Mouse (Mus musculus): ENCODE measurements around the gene Myh7b. TPM values are rescaled to one million over a fixed set of nuclear protein-coding genes. Genes with fewer than 3 reads are reported as not detected.

Gene Myh7b
- total and polyA plus RNA-seq, 3 experiments = 2.2 to 5.9 TPM; not detected in 1

- no peaks in the 10 kb centered on the region; the same call in 1 of the 2 replicates for H3K79me2 ChIP-seq (ENCODE audit: control insufficient read depth, insufficient read depth, low read length, poor library complexity)
- TF ChIP-seq ZMIZ1 (IDR thresholded peaks at IDR 0.05; ENCODE audit: low read depth, low read length) (no peak), RAD21 (IDR thresholded peaks at IDR 0.05; ENCODE audit: low read depth, low read length) (no peak), CTCF (IDR thresholded peaks at IDR 0.05 in 2 of 3, conservative IDR thresholded peaks at IDR 0.05 in 1 of 3; ENCODE audit: control insufficient read depth in 1 of 3, insufficient read depth in 1 of 3, low read depth in 2 of 3, low read length in 3 of 3, poor library complexity in 1 of 3, severe bottlenecking in 1 of 3) (no peak), TCF12 (IDR thresholded peaks at IDR 0.05; ENCODE audit: low read depth, low read length) (no peak)
- no peaks in the 10 kb centered on the region for H3K4me1 ChIP-seq (ENCODE audit: control insufficient read depth in 1 of 2, insufficient read depth in 2 of 2, low read length in 2 of 2)
- H3K9me3 ChIP-seq (replicated peaks; ENCODE audit: insufficient read depth, low read length) = no peaks in the 10 kb centered on the region
- H3K36me3 ChIP-seq (ENCODE audit: control insufficient read depth in 1 of 2, insufficient read depth in 2 of 2, low read length in 2 of 2) = no peaks in the 10 kb centered on the region; a peak in 1 of 4 replicates
- H3K27ac ChIP-seq (ENCODE audit: control insufficient read depth, low read depth, low read length) = no peak overlapping the region
- H3K27me3 ChIP-seq (ENCODE audit: control insufficient read depth in 1 of 2, insufficient read depth in 2 of 2, low read length in 2 of 2) = no peaks in the 10 kb centered on the region
- no peak overlapping the region for H3K4me3 ChIP-seq (ENCODE audit: control insufficient read depth in 1 of 2, insufficient read depth in 1 of 2, low read depth in 2 of 2, low read length in 2 of 2)
- H3K9ac ChIP-seq (ENCODE audit: control insufficient read depth, low read depth, low read length, poor library complexity, severe bottlenecking) = no peak overlapping the region
- no peak for DNase-seq (ENCODE audit: low read depth, low spot score)
Measured at GRCm38 (mm10) chr2:155630590-155631416, 19.8 kb downstream of the Myh7b start.

DNA sequence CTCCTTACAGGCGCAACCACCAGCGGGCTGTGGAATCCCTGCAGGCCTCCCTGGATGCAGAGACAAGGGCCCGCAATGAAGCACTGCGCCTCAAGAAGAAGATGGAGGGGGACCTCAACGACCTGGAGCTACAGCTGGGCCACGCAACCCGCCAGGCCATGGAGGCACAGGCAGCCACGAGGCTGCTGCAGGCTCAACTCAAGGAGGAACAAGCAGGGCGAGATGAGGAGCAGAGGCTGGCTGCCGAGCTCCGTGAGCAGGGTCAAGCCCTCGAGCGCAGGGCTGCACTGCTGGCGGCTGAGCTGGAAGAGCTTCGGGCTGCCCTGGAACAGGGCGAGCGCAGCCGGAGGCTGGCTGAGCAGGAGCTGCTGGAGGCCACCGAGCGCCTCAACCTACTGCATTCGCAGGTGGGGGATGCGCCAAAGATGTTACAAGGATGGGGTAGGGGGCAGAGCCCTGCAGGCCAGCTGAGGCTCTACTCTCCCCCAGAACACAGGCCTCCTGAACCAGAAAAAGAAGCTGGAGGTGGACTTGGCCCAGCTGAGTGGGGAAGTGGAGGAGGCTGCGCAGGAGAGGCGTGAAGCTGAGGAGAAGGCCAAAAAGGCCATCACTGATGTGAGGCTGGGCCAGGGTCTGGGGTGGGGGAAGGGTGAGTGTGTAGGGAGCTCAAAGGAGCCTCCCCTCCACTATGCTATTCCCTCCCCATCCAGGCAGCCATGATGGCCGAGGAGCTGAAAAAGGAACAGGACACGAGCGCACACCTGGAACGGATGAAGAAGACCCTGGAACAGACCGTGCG lies 21.3 kb downstream of the Myh7b start:
- H3K36me3 ChIP-seq (ENCODE audit: control insufficient read depth in 1 of 2, insufficient read depth in 2 of 2, low read length in 2 of 2) = peaks cover 0 to 2% of the 10 kb centered on the region in 2 experiments; a peak in 1 of 4 replicates
- H3K9ac ChIP-seq (ENCODE audit: control insufficient read depth, low read depth, low read length, poor library complexity, severe bottlenecking) = no peak overlapping the region
- no peak overlapping the region for H3K27ac ChIP-seq (ENCODE audit: control insufficient read depth, low read depth, low read length)
- no peak for DNase-seq (ENCODE audit: low read depth, low spot score)
- H3K4me3 ChIP-seq (ENCODE audit: control insufficient read depth in 1 of 2, insufficient read depth in 1 of 2, low read depth in 2 of 2, low read length in 2 of 2) = no peak overlapping the region
- no peaks in the 10 kb centered on the region; the same call in 1 of the 2 replicates for H3K79me2 ChIP-seq (ENCODE audit: control insufficient read depth, insufficient read depth, low read length, poor library complexity)
- H3K4me1 ChIP-seq (ENCODE audit: control insufficient read depth in 1 of 2, insufficient read depth in 2 of 2, low read length in 2 of 2) = no peaks in the 10 kb centered on the region
- no peak for TF ChIP-seq TBP (IDR thresholded peaks at IDR 0.05; ENCODE audit: low read depth, low read length)
- no peak for TF ChIP-seq ZC3H11A (IDR thresholded peaks at IDR 0.05; ENCODE audit: low read depth, low read length)
- TF ChIP-seq SIN3A (IDR thresholded peaks at IDR 0.05; ENCODE audit: low read length) = no peak
- no peak for TF ChIP-seq POLR2AphosphoS2 (IDR thresholded peaks at IDR 0.05; ENCODE audit: low read length)
- no peak for TF ChIP-seq ZKSCAN1 (IDR thresholded peaks at IDR 0.05; ENCODE audit: low read depth, low read length)
- TF ChIP-seq SMC3 (IDR thresholded peaks at IDR 0.05; ENCODE audit: low read depth, low read length) = no peak
- TF ChIP-seq MXI1 (IDR thresholded peaks at IDR 0.05; ENCODE audit: low read depth, low read length) = no peak
- no peak for TF ChIP-seq UBTF (IDR thresholded peaks at IDR 0.05; ENCODE audit: borderline replicate concordance, insufficient read depth, low read depth, low read length)
- TF ChIP-seq MYC (IDR thresholded peaks at IDR 0.05; ENCODE audit: low read depth, low read length) = no peak
- TF ChIP-seq ETS1 (IDR thresholded peaks at IDR 0.05; ENCODE audit: low read depth, low read length) = no peak
- no peak for TF ChIP-seq POLR2A (IDR thresholded peaks at IDR 0.05; ENCODE audit: control insufficient read depth in 1 of 2, insufficient read depth in 1 of 2, low read depth in 1 of 2, low read length in 2 of 2, poor library complexity in 1 of 2)
- no peak for TF ChIP-seq JUND (IDR thresholded peaks at IDR 0.05; ENCODE audit: low read depth, low read length)
- no peak for TF ChIP-seq MAZ (IDR thresholded peaks at IDR 0.05; ENCODE audit: low read depth, low read length)
- TF ChIP-seq ZNF384 (IDR thresholded peaks at IDR 0.05; ENCODE audit: low read depth, low read length) = no peak
- no peak for TF ChIP-seq CHD1 (IDR thresholded peaks at IDR 0.05; ENCODE audit: low read depth, low read length)
- no peak for TF ChIP-seq MAX (IDR thresholded peaks at IDR 0.05; ENCODE audit: low read length)
- TF ChIP-seq NELFE (IDR thresholded peaks at IDR 0.05; ENCODE audit: low read depth, low read length) = no peak
- TF ChIP-seq EP300 (IDR thresholded peaks at IDR 0.05; ENCODE audit: low read depth in 1 of 2, low read length in 2 of 2) = no peak
- TF ChIP-seq E2F4 (IDR thresholded peaks at IDR 0.05; ENCODE audit: borderline replicate concordance, low read depth, low read length) = no peak
- H3K9me3 ChIP-seq (replicated peaks; ENCODE audit: insufficient read depth, low read length) = no peaks in the 10 kb centered on the region
- no peaks in the 10 kb centered on the region for H3K27me3 ChIP-seq (ENCODE audit: control insufficient read depth in 1 of 2, insufficient read depth in 2 of 2, low read length in 2 of 2)
